Mouse (Mus musculus) limb, embryonic 14.5 days (tissue): Measurements from ENCODE around the gene Gm5415. TPM values are rescaled to one million over a fixed set of nuclear protein-coding genes. Genes with fewer than 3 reads are reported as not detected.
"Not testable (repeated sequence)": the region's sequence is repeated elsewhere in the genome, so short reads cannot be mapped to it uniquely, and the experiment has no call there.

Experiments used
- ATAC-seq: fragments of 200-750 bp; cut with Nextera tagmentation; 2 replicates; pipeline ENCODE4 v1.8.0; 2017; ENCODE audit warnings: low read depth, moderate number of reproducible peaks, moderate TSS enrichment; ENCODE audit not compliant: low FRiP score
- DNase-seq: peaks from one replicate; pipeline ENCODE4 v3.0.0-alpha.2; 2015; ENCODE audit warnings: low spot score
- H3K27ac ChIP-seq: fragments of 300-500 bp; sonication (generic); replicated peaks from 2 replicates; pipeline ENCODE4 v1.5.1; 2014; ENCODE audit warnings: low read depth, mild to moderate bottlenecking, low read length, moderate library complexity, mixed read lengths
- H3K27me3 ChIP-seq: fragments of 300-500 bp; sonication (generic); 2 replicates; pipeline ENCODE4 v1.6.1; 2014; ENCODE audit warnings: low read length, mixed read lengths; ENCODE audit not compliant: control insufficient read depth, insufficient read depth
- H3K36me3 ChIP-seq: fragments of 300-500 bp; sonication (generic); 2 replicates; pipeline ENCODE4 v1.6.1; 2014; ENCODE audit warnings: mild to moderate bottlenecking, low read length, moderate library complexity, mixed read lengths; ENCODE audit not compliant: control insufficient read depth, insufficient read depth
- H3K4me1 ChIP-seq: fragments of 300-500 bp; sonication (generic); 2 replicates; pipeline ENCODE4 v1.6.1; 2014; ENCODE audit warnings: antibody characterized with exemption, low read length, mixed read lengths; ENCODE audit not compliant: control insufficient read depth, insufficient read depth
- H3K4me2 ChIP-seq: fragments of 300-500 bp; sonication (generic); replicated peaks from 2 replicates; pipeline ENCODE4 v1.6.1; 2014; ENCODE audit warnings: low read depth, mild to moderate bottlenecking, low read length, moderate library complexity; ENCODE audit not compliant: severe bottlenecking
- H3K4me3 ChIP-seq: fragments of 300-500 bp; sonication (generic); replicated peaks from 2 replicates; pipeline ENCODE4 v1.5.1; 2014; ENCODE audit warnings: low read length
- H3K9ac ChIP-seq: fragments of 300-500 bp; sonication (generic); 2 replicates; pipeline ENCODE4 v1.6.1; 2014; ENCODE audit warnings: mild to moderate bottlenecking, low read depth, low read length, moderate library complexity; ENCODE audit not compliant: severe bottlenecking
- H3K9me3 ChIP-seq: fragments of 300-500 bp; sonication (generic); 2 replicates; pipeline ENCODE4 v1.6.1; 2016; ENCODE audit warnings: low read length; ENCODE audit not compliant: control insufficient read depth
- POLR2A ChIP-seq: fragments of 200-500 bp; IDR thresholded peaks from 2 replicates; pipeline ENCODE4 v1.8.0; 2012; ENCODE audit warnings: inconsistent platforms, mild to moderate bottlenecking, moderate library complexity, borderline replicate concordance; ENCODE audit not compliant: insufficient read depth, insufficient read length; ENCODE audit errors: extremely low read depth
- WGBS: fragments of 180-500 bp; shearing (Covaris S2); extraction: QIAGEN DNeasy Blood & Tissue Kit; methylation state at CpG from one replicate; pipeline ENCODE4 v1.1.7; 2014; 5-methylcytosine and 5-hydroxymethylcytosine counted together
- polyA plus RNA-seq, 2 experiments: library from polyadenylated mRNA; depleted of rRNA in 1 of 2; stranded (reverse) in 1 of 2; unstranded in 1 of 2; fragments of >200 nt; fragmentation: Nextera tagmentation in 1 of 2; extraction: Ambion mirVana in 1 of 2; gene quantifications; 2 replicates each; pipeline versions ENCODE4 v1.2.1 to v1.2.3; 2012 to 2014

Gm5415 gene
- polyA plus RNA-seq (2012; rRNA removed) (not detected in 2 replicates), polyA plus RNA-seq (2014; fragmentation: Nextera tagmentation; extraction: Ambion mirVana) (not detected in 2 replicates)

GRCm38 (mm10) chr1:32547194-32547593 is at the start of gene Gm5415:
Gene Gm5415 (minus strand): TSS chr1:32547294.
- H3K9ac ChIP-seq, H3K27ac ChIP-seq, H3K4me3 ChIP-seq, H3K9me3 ChIP-seq, H3K4me2 ChIP-seq, H3K27me3 ChIP-seq, ATAC-seq, H3K4me1 ChIP-seq, H3K36me3 ChIP-seq, DNase-seq: not testable (repeated sequence)
- WGBS: 81% methylated on average over 2 of the region's 7 CpGs

- no peaks in the 10 kb centered on the region for H3K36me3 ChIP-seq
- no peak overlapping the region for H3K9ac ChIP-seq
- no peaks in the 10 kb centered on the region for H3K4me1 ChIP-seq
- WGBS: 88% methylated on average over 2 of the region's 2 CpGs
- H3K4me2 ChIP-seq: no peak overlapping the region
- H3K27ac ChIP-seq: no peak overlapping the region
- no peaks in the 10 kb centered on the region for H3K9me3 ChIP-seq
- H3K27me3 ChIP-seq: no peaks in the 10 kb centered on the region
- H3K4me3 ChIP-seq: no peak overlapping the region
- ATAC-seq (no peak), DNase-seq (no peak)
- no peak for TF ChIP-seq POLR2A
Measured at GRCm38 (mm10) chr1:32568901-32569300, 21.8 kb upstream of the Gm5415 start.

- Histone ChIP-seq H3K4me3 (no peak overlapping the region), H3K4me1 (no peaks in the 10 kb centered on the region), H3K9ac (no peak overlapping the region), H3K36me3 (no peaks in the 10 kb centered on the region), H3K9me3 (no peaks in the 10 kb centered on the region), H3K4me2 (no peak overlapping the region), H3K27ac (no peak overlapping the region), H3K27me3 (no peaks in the 10 kb centered on the region)
- WGBS: 46% methylated on average over 4 of the region's 4 CpGs
- DNase-seq: no peak
- ATAC-seq: no peak
- TF ChIP-seq POLR2A: no peak
Measured at GRCm38 (mm10) chr1:32553925-32554324, 6.8 kb upstream of the Gm5415 start.

GRCm38 (mm10) chr1:32553459-32553858 is 6.4 kb upstream of the Gm5415 start:
- Histone ChIP-seq H3K9me3 (no peaks in the 10 kb centered on the region), H3K27ac (no peak overlapping the region), H3K4me1 (no peaks in the 10 kb centered on the region), H3K36me3 (no peaks in the 10 kb centered on the region), H3K27me3 (no peaks in the 10 kb centered on the region), H3K4me2 (no peak overlapping the region), H3K4me3 (no peak overlapping the region), H3K9ac (no peak overlapping the region)
- WGBS: 80% methylated on average over 3 of the region's 3 CpGs
- ATAC-seq (no peak), DNase-seq (no peak)
- TF ChIP-seq POLR2A: no peak

GRCm38 (mm10) chr1:32503381-32503780 is 43.7 kb downstream of the Gm5415 start:
- no peak for TF ChIP-seq POLR2A
- H3K4me3 ChIP-seq: no peak overlapping the region
- H3K27me3 ChIP-seq: no peaks in the 10 kb centered on the region
- no peak overlapping the region for H3K4me2 ChIP-seq
- H3K4me1 ChIP-seq: no peaks in the 10 kb centered on the region
- no peak overlapping the region for H3K9ac ChIP-seq
- no peak for DNase-seq
- no peak overlapping the region for H3K27ac ChIP-seq
- ATAC-seq: no peak
- no peaks in the 10 kb centered on the region for H3K36me3 ChIP-seq
- WGBS: 88% methylated on average over 6 of the region's 6 CpGs
- H3K9me3 ChIP-seq: no peaks in the 10 kb centered on the region
